Mouse (Mus musculus) adrenal gland, adult 8-10 months (tissue): Measurements from ENCODE around the gene Ypel2. TPM values are rescaled to one million over a fixed set of nuclear protein-coding genes. Genes with fewer than 3 reads are reported as not detected.

Source experiments
- DNase-seq: peaks from one replicate; pipeline ENCODE4 v3.0.0; 2022
- total RNA-seq, 4 experiments: library from RNA; stranded (reverse); gene quantifications; 2 replicates each; pipeline ENCODE4 v1.2.4; 2022

The Ypel2 gene
- total RNA-seq, 4 experiments from 2014 or later, result 22.2 to 53.0 (median 26.6) TPM

- DNase-seq, result no peak
Observed at GRCm38 (mm10) chr11:86994791-86995624, 1.5 kb upstream of the Ypel2 start.

GRCm38 (mm10) chr11:86994330-86994729 is 823 bp upstream of the Ypel2 start:
- no peak for DNase-seq

- DNase-seq, result no peak
Observed at GRCm38 (mm10) chr11:86992461-86992988, 982 bp downstream of the Ypel2 start.

GRCm38 (mm10) chr11:86991241-86991640 is 2.3 kb downstream of the Ypel2 start:
- no peak for DNase-seq

- no peak for DNase-seq
Observed at GRCm38 (mm10) chr11:86990309-86990708, 3.2 kb downstream of the Ypel2 start.

- no peak for DNase-seq
Observed at GRCm38 (mm10) chr11:86984990-86985389, 8.5 kb downstream of the Ypel2 start.

GRCm38 (mm10) chr11:86983056-86983455 is 10.5 kb downstream of the Ypel2 start:
- DNase-seq, result no peak

GRCm38 (mm10) chr11:86981229-86981791 is 12.2 kb downstream of the Ypel2 start:
- DNase-seq, result no peak

- DNase-seq, result no peak
Observed at GRCm38 (mm10) chr11:86980526-86980925, 13.0 kb downstream of the Ypel2 start.

GRCm38 (mm10) chr11:86979799-86980198 is 13.7 kb downstream of the Ypel2 start:
- no peak for DNase-seq

- DNase-seq, result no peak
Observed at GRCm38 (mm10) chr11:86977242-86977641, 16.3 kb downstream of the Ypel2 start.

GRCm38 (mm10) chr11:86974401-86974800 is 19.1 kb downstream of the Ypel2 start:
- DNase-seq, result no peak

GRCm38 (mm10) chr11:86973255-86973654 is 20.3 kb downstream of the Ypel2 start:
- DNase-seq, result no peak

- no peak for DNase-seq
Observed at GRCm38 (mm10) chr11:86971057-86971753, 22.3 kb downstream of the Ypel2 start.

GRCm38 (mm10) chr11:86969041-86969821 is 24.3 kb downstream of the Ypel2 start:
- DNase-seq, result no peak

- DNase-seq, result no peak
Observed at GRCm38 (mm10) chr11:86967506-86967905, 26.0 kb downstream of the Ypel2 start.

GRCm38 (mm10) chr11:86966696-86967095 is 26.8 kb downstream of the Ypel2 start:
- no peak for DNase-seq

- DNase-seq, result no peak
Observed at GRCm38 (mm10) chr11:86965079-86965478, 28.4 kb downstream of the Ypel2 start.

GRCm38 (mm10) chr11:86963698-86964097 is 29.8 kb downstream of the Ypel2 start:
- DNase-seq, result no peak

- DNase-seq, result no peak
Observed at GRCm38 (mm10) chr11:86963027-86963426, 30.5 kb downstream of the Ypel2 start.

- no peak for DNase-seq
Observed at GRCm38 (mm10) chr11:86962362-86962761, 31.1 kb downstream of the Ypel2 start.
